Mouse (Mus musculus): Measurements from ENCODE around the gene Ccm2. TPM values are rescaled to one million over a fixed set of nuclear protein-coding genes. Genes with fewer than 3 reads are reported as not detected.

The Ccm2 gene
- polyA plus RNA-seq, 1 experiment from 2014 or later: 102 TPM

DNA sequence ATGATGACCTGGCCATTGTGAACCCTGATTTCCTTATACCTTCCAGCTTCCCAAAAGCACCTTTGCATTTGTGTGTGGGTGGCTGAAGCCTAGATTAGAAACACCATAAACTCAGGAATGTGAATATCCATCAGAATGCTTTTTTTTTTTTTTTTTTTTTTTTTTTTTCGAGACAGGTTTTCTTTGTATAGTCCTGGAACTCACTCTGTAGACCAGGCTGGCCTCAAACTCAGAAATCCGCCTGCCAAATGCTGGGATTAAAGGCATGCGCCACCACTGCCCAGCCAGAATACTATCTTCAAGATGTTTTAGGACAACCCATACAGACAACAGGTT, 862 bp upstream of the Ccm2 start:
- Histone ChIP-seq H3K36me3 (peaks cover 9% of the 10 kb centered on the region; the same call in 1 of the 2 replicates), H3K4me1 (peaks cover 19% of the 10 kb centered on the region), H3K9ac (peak overlapping the region; percentile 45; the same call in 1 of the 2 replicates), H3K27me3 (no peaks in the 10 kb centered on the region), H3K4me2 (replicated peaks) (peak overlapping the region; percentile 67), H3K9me3 (no peaks in the 10 kb centered on the region), H3K4me3 (peak overlapping the region; percentile 87), H3K27ac (peak overlapping the region; percentile 98)
- WGBS: 23% methylated on average over 3 of the region's 3 CpGs
- peak; percentile 20; the same call in 1 of the 2 replicates for ATAC-seq (ENCODE audit: low FRiP score, low read depth)

- no peaks in the 10 kb centered on the region for H3K9me3 ChIP-seq
- H3K4me1 ChIP-seq: peaks cover 19% of the 10 kb centered on the region
- WGBS: under 1% methylated on average over 30 of the region's 41 CpGs
- peak overlapping the region; percentile 87 for H3K4me3 ChIP-seq
- H3K27me3 ChIP-seq: no peaks in the 10 kb centered on the region
- H3K36me3 ChIP-seq: peaks cover 20% of the 10 kb centered on the region
- peak overlapping the region; percentile 67 for H3K4me2 ChIP-seq (replicated peaks)
- peak overlapping the region; percentile 80 for H3K9ac ChIP-seq
- ATAC-seq (ENCODE audit: low FRiP score, low read depth): peak; percentile 65
- peak overlapping the region; percentile 98 for H3K27ac ChIP-seq
Measured at GRCm38 (mm10) chr11:6547037-6547680, 472 bp downstream of the Ccm2 start.

GRCm38 (mm10) chr11:6547696-6548325, 1.1 kb downstream of the Ccm2 start:
- H3K4me2 ChIP-seq (replicated peaks): peak overlapping the region; percentile 67
- no peaks in the 10 kb centered on the region for H3K9me3 ChIP-seq
- peaks cover 26% of the 10 kb centered on the region for H3K36me3 ChIP-seq
- peak overlapping the region; percentile 87 for H3K4me3 ChIP-seq
- peak overlapping the region; percentile 98; the same call in 1 of the 2 replicates for H3K27ac ChIP-seq
- no peak for ATAC-seq (ENCODE audit: low FRiP score, low read depth)
- H3K9ac ChIP-seq: peak overlapping the region; percentile 80
- WGBS: 24% methylated on average over 6 of the region's 6 CpGs
- no peaks in the 10 kb centered on the region for H3K27me3 ChIP-seq
- H3K4me1 ChIP-seq: peaks cover 19% of the 10 kb centered on the region

DNA sequence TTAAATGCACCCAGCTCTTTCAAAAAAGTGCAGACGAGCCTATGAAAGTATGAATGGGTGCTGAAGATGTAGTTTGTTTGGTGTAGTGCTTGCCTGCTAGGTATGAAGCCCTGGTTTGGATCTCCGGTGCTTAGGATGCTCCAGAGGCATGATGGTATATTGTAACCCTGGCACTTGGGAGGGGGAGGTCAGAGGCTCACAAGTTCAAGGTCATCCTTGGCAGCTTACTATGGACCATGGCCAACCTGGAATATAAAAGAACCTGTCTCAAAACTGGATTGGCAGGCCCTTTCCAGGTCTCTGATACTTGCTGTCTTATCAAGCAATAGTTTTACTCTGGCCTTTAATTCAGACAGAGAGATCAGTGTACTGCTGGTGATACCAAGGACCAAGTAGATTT, 3.1 kb downstream of the Ccm2 start:
- Histone ChIP-seq H3K4me3 (no peak overlapping the region), H3K4me2 (replicated peaks) (no peak overlapping the region), H3K27me3 (no peaks in the 10 kb centered on the region), H3K9me3 (no peaks in the 10 kb centered on the region), H3K36me3 (peaks cover 33% of the 10 kb centered on the region), H3K9ac (no peak overlapping the region), H3K4me1 (peaks cover 19% of the 10 kb centered on the region), H3K27ac (no peak overlapping the region)
- WGBS: 92% methylated on average over 2 of the region's 2 CpGs
- no peak for ATAC-seq (ENCODE audit: low FRiP score, low read depth)

GRCm38 (mm10) chr11:6550201-6550600, 3.5 kb downstream of the Ccm2 start:
- Histone ChIP-seq H3K9me3 (no peaks in the 10 kb centered on the region), H3K27me3 (no peaks in the 10 kb centered on the region), H3K36me3 (peaks cover 33% of the 10 kb centered on the region), H3K27ac (no peak overlapping the region), H3K4me3 (no peak overlapping the region), H3K4me1 (peaks cover 19% of the 10 kb centered on the region), H3K4me2 (replicated peaks) (no peak overlapping the region), H3K9ac (no peak overlapping the region)
- 91% methylated on average over 3 of the region's 3 CpGs for WGBS
- ATAC-seq (ENCODE audit: low FRiP score, low read depth): no peak

- H3K27me3 ChIP-seq: no peaks in the 10 kb centered on the region
- no peak overlapping the region for H3K4me3 ChIP-seq
- H3K27ac ChIP-seq: no peak overlapping the region
- no peaks in the 10 kb centered on the region for H3K9me3 ChIP-seq
- peaks cover 37% of the 10 kb centered on the region for H3K36me3 ChIP-seq
- peaks cover 6% of the 10 kb centered on the region; the same call in 1 of the 2 replicates for H3K4me1 ChIP-seq
- H3K9ac ChIP-seq: no peak overlapping the region
- no peak for ATAC-seq (ENCODE audit: low FRiP score, low read depth)
- WGBS: 85% methylated on average over 3 of the region's 3 CpGs
- H3K4me2 ChIP-seq (replicated peaks): no peak overlapping the region
Measured at GRCm38 (mm10) chr11:6558234-6558633, 11.5 kb downstream of the Ccm2 start.

GRCm38 (mm10) chr11:6559996-6560395, 13.3 kb downstream of the Ccm2 start:
- Histone ChIP-seq H3K36me3 (peaks cover 45% of the 10 kb centered on the region), H3K9ac (no peak overlapping the region), H3K4me1 (peaks cover 6% of the 10 kb centered on the region; the same call in 1 of the 2 replicates), H3K27me3 (no peaks in the 10 kb centered on the region), H3K4me2 (replicated peaks) (no peak overlapping the region), H3K27ac (no peak overlapping the region), H3K9me3 (no peaks in the 10 kb centered on the region), H3K4me3 (no peak overlapping the region)
- no peak for ATAC-seq (ENCODE audit: low FRiP score, low read depth)
- WGBS: 93% methylated on average over 2 of the region's 2 CpGs

DNA sequence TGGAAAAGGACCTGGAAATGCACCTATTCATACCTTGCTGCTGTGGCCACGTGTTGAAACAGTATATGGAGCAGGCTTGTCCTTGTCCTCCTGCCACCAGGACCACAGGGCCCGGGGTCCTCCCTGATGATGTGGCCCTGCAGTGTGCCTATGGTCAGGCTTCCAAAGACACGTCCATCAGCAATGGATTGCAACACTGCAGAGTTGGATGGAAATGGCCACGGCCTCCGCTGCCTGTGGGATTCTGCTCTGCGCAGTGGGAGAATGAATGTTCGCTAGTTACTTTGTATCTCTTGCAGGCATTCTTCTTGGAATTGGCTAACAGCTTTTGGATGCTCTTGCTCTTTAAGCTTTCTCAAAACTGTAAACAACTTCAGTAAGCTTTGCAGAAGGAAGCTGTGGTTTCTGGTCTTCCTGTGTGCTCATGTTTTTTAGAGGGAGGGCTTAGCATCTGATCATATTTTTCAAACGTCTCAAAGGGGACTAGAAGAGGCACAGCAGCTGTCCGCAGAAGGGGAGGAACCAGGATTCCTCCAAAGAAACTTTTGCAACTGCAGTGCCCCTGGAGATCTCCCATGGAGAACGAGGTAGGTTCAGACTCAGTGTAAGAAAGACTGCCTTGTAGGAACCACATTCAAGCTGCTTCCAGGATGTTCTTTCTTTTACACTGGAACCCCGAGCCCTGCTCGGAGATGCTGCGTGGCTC, 14.1 kb downstream of the Ccm2 start:
- ATAC-seq (ENCODE audit: low FRiP score, low read depth): no peak
- Histone ChIP-seq H3K27me3 (no peaks in the 10 kb centered on the region), H3K4me1 (peaks cover 6% of the 10 kb centered on the region; the same call in 1 of the 2 replicates), H3K9ac (no peak overlapping the region), H3K4me3 (no peak overlapping the region), H3K4me2 (replicated peaks) (no peak overlapping the region), H3K36me3 (peaks cover 45% of the 10 kb centered on the region), H3K9me3 (no peaks in the 10 kb centered on the region), H3K27ac (no peak overlapping the region)
- 84% methylated on average over 13 of the region's 13 CpGs for WGBS

GRCm38 (mm10) chr11:6561474-6561873, 14.8 kb downstream of the Ccm2 start:
- Histone ChIP-seq H3K36me3 (peaks cover 42% of the 10 kb centered on the region), H3K4me1 (peaks cover 10% of the 10 kb centered on the region; the same call in 1 of the 2 replicates), H3K4me3 (no peak overlapping the region), H3K27me3 (no peaks in the 10 kb centered on the region), H3K27ac (no peak overlapping the region), H3K4me2 (replicated peaks) (no peak overlapping the region), H3K9me3 (no peaks in the 10 kb centered on the region), H3K9ac (no peak overlapping the region)
- no peak for ATAC-seq (ENCODE audit: low FRiP score, low read depth)
- WGBS: 85% methylated on average over 4 of the region's 4 CpGs

DNA sequence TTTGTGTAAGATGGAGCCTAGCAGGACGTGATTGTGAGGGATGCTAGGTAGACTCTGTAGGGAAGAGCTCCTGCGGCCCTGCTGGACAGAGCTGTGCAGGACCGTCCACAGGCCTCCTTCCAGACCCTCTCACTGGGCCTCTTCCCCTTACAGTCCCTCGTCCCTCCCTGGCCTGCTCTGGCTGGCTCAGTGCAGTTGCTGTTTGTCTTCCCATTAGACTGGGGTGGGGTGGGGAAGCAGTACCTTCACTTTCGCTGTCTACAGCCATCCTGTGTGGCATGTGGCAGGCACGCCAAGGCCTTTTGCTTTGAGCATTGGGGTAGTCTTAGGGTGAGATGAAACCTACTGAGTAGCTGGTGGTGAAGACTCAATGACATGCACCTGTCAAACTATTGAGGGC, 15.7 kb downstream of the Ccm2 start:
- Histone ChIP-seq H3K4me2 (replicated peaks) (no peak overlapping the region), H3K27ac (no peak overlapping the region), H3K36me3 (peaks cover 34% of the 10 kb centered on the region), H3K4me1 (peaks cover 11% of the 10 kb centered on the region; the same call in 1 of the 2 replicates), H3K27me3 (no peaks in the 10 kb centered on the region), H3K9me3 (no peaks in the 10 kb centered on the region), H3K9ac (0 out of 2 replicates have a peak overlapping the region, but pooled peaks have one; percentile 19), H3K4me3 (no peak overlapping the region)
- WGBS: 81% methylated on average over 6 of the region's 6 CpGs
- ATAC-seq (ENCODE audit: low FRiP score, low read depth): no peak

DNA sequence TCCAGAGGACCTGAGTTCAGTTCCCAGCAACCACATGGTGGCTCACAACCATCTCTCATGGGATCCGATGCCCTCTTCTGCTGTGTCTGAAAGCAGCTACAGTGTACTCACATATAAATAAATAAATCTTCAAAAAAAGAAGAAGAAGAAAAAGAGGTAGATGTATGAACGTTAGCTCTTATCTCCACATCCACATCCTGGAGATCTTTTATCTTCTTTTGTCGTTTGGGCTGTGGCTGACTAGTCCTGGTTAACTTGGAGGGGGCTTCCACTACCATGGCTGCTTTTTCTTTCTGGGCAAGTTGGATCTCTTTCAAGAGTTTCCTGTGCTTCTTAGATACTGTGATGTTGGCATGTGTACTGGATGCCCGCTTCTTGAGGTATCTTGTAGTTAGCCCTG, 16.5 kb downstream of the Ccm2 start:
- H3K4me3 ChIP-seq: no peak overlapping the region
- H3K27ac ChIP-seq: no peak overlapping the region
- WGBS: 88% methylated on average over 4 of the region's 4 CpGs
- H3K36me3 ChIP-seq: peaks cover 30% of the 10 kb centered on the region
- H3K9me3 ChIP-seq: no peaks in the 10 kb centered on the region
- no peak for ATAC-seq (ENCODE audit: low FRiP score, low read depth)
- H3K9ac ChIP-seq: no peak overlapping the region
- H3K4me2 ChIP-seq (replicated peaks): no peak overlapping the region
- H3K4me1 ChIP-seq: peaks cover 11% of the 10 kb centered on the region; the same call in 1 of the 2 replicates
- no peaks in the 10 kb centered on the region for H3K27me3 ChIP-seq

DNA sequence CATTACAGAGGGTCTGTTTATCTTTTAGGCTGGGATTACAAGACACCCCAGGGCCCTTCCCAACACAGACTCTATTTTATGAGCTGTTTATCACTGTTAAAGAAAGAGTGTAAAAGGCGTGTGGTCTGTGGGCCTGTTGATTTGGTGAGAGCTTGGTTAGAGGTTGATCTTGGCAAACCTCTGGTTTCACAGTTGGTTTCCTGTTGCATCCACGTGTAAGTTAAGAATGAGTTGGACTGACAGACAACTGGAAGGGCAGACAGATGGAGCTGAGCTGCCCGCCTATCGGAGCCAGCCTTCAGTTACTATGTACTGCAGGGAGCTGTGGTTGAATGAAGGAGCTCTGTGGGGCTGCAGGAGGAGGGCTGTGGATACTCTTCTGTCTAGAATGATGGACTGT, 19.8 kb downstream of the Ccm2 start:
- H3K4me2 ChIP-seq (replicated peaks): no peak overlapping the region
- WGBS: 64% methylated on average over 4 of the region's 4 CpGs
- no peak overlapping the region for H3K27ac ChIP-seq
- H3K36me3 ChIP-seq: peaks cover 42% of the 10 kb centered on the region
- ATAC-seq (ENCODE audit: low FRiP score, low read depth): no peak
- no peak overlapping the region for H3K9ac ChIP-seq
- no peak overlapping the region for H3K4me3 ChIP-seq
- no peaks in the 10 kb centered on the region for H3K27me3 ChIP-seq
- H3K4me1 ChIP-seq: peaks cover 5% of the 10 kb centered on the region; the same call in 1 of the 2 replicates
- no peaks in the 10 kb centered on the region for H3K9me3 ChIP-seq

All from limb, embryonic 13.5 days (tissue).